Mouse (Mus musculus): ENCODE measurements around the gene Gm11992. TPM values are rescaled to one million over a fixed set of nuclear protein-coding genes. Genes with fewer than 3 reads are reported as not detected.

Gm11992 gene
- total and polyA plus RNA-seq, 3 experiments, result not detected

GRCm38 (mm10) chr11:9051895-9052294 lies 3.5 kb downstream of the Gm11992 start:
- no peaks in the 10 kb centered on the region for H3K79me2 ChIP-seq (replicated peaks; ENCODE audit: control insufficient read depth, extremely low read depth, insufficient read depth, poor library complexity, severe bottlenecking)
- H3K27me3 ChIP-seq (replicated peaks), result peaks cover 82% of the 10 kb centered on the region
- no peaks in the 10 kb centered on the region for H3K4me1 ChIP-seq (ENCODE audit: control insufficient read depth in 1 of 2, insufficient read depth in 2 of 2)
- no peak overlapping the region for H3K27ac ChIP-seq (ENCODE audit: insufficient read depth, low read depth)
- no peak for DNase-seq (ENCODE audit: extremely low read depth)
- no peak overlapping the region for H3K4me3 ChIP-seq (replicated peaks in 1 of 3; ENCODE audit: low read depth in 2 of 3, low read length in 2 of 3, poor library complexity in 1 of 3)
- in situ Hi-C loops (cut with MboI; ENCODE audit: low pct_ligation_motif_present, low pct_unique_long_range_greater_than_20kb, low sequenced_read_pairs) (no loop called here), dilution Hi-C loops (cut with MboI; ENCODE audit: extremely low pct_ligation_motif_present, extremely low pct_unique_long_range_greater_than_20kb, low sequenced_read_pairs) (no loop called here)
- H3K4me2 ChIP-seq (ENCODE audit: insufficient read depth, low read depth, poor library complexity, severe bottlenecking), result no peak overlapping the region
- TF ChIP-seq POLR2A (IDR thresholded peaks at IDR 0.05; ENCODE audit: low read depth, low read length) (no peak), ZKSCAN1 (IDR thresholded peaks at IDR 0.05; ENCODE audit: borderline replicate concordance, low read depth, low read length) (no peak), ELF1 (IDR thresholded peaks at IDR 0.05; ENCODE audit: low read depth, low read length) (no peak), JUN (IDR thresholded peaks at IDR 0.05; ENCODE audit: insufficient read depth, low read depth, low read length) (no peak), SMC3 (IDR thresholded peaks at IDR 0.05; ENCODE audit: low read depth, low read length) (no peak), SIN3A (IDR thresholded peaks at IDR 0.05; ENCODE audit: low read length) (no peak), ZC3H11A (IDR thresholded peaks at IDR 0.05; ENCODE audit: low read depth, low read length) (no peak), POLR2AphosphoS2 (IDR thresholded peaks at IDR 0.05; ENCODE audit: low read depth, low read length) (no peak)
- H3K9ac ChIP-seq (ENCODE audit: insufficient read depth, low read depth), result no peak overlapping the region
- no peaks in the 10 kb centered on the region for H3K36me3 ChIP-seq (replicated peaks in 1 of 2; ENCODE audit: control insufficient read depth in 1 of 2, insufficient read depth in 1 of 2, low read length in 1 of 2)
- H3K9me3 ChIP-seq (replicated peaks; ENCODE audit: low read length), result no peaks in the 10 kb centered on the region

- Histone ChIP-seq H3K4me2 (ENCODE audit: insufficient read depth, low read depth, poor library complexity, severe bottlenecking) (no peak overlapping the region), H3K27ac (ENCODE audit: insufficient read depth, low read depth) (no peak overlapping the region), H3K27me3 (replicated peaks) (peaks cover 80% of the 10 kb centered on the region), H3K4me3 (replicated peaks in 1 of 3; ENCODE audit: low read depth in 2 of 3, low read length in 2 of 3, poor library complexity in 1 of 3) (no peak overlapping the region), H3K79me2 (replicated peaks; ENCODE audit: control insufficient read depth, extremely low read depth, insufficient read depth, poor library complexity, severe bottlenecking) (no peaks in the 10 kb centered on the region), H3K4me1 (ENCODE audit: control insufficient read depth in 1 of 2, insufficient read depth in 2 of 2) (peaks cover 3 to 13% of the 10 kb centered on the region in 2 experiments; a peak in 3 of 4 replicates), H3K9me3 (replicated peaks; ENCODE audit: low read length) (no peaks in the 10 kb centered on the region), H3K36me3 (replicated peaks in 1 of 2; ENCODE audit: control insufficient read depth in 1 of 2, insufficient read depth in 1 of 2, low read length in 1 of 2) (no peaks in the 10 kb centered on the region), H3K9ac (ENCODE audit: insufficient read depth, low read depth) (no peak overlapping the region)
- dilution Hi-C loops (cut with MboI; ENCODE audit: extremely low pct_ligation_motif_present, extremely low pct_unique_long_range_greater_than_20kb, low sequenced_read_pairs), result no loop called here
- no peak for DNase-seq (ENCODE audit: extremely low read depth)
- in situ Hi-C loops (cut with MboI; ENCODE audit: low pct_ligation_motif_present, low pct_unique_long_range_greater_than_20kb, low sequenced_read_pairs), result no loop called here
- TF ChIP-seq RCOR1 (conservative IDR thresholded peaks at IDR 0.05; ENCODE audit: low read depth, low read length), result no peak
- no peak for TF ChIP-seq MAX (IDR thresholded peaks at IDR 0.05; ENCODE audit: low read length)
- no peak for TF ChIP-seq ZMIZ1 (IDR thresholded peaks at IDR 0.05; ENCODE audit: low read depth, low read length)
- TF ChIP-seq SMC3 (IDR thresholded peaks at IDR 0.05; ENCODE audit: low read depth, low read length), result no peak
- no peak for TF ChIP-seq MXI1 (IDR thresholded peaks at IDR 0.05; ENCODE audit: low read depth, low read length)
Observed at GRCm38 (mm10) chr11:9056937-9057336, 8.5 kb downstream of the Gm11992 start.

GRCm38 (mm10) chr11:9057711-9058110 lies 9.3 kb downstream of the Gm11992 start:
- no peak for DNase-seq (ENCODE audit: extremely low read depth)
- peaks cover 78% of the 10 kb centered on the region for H3K27me3 ChIP-seq (replicated peaks)
- H3K27ac ChIP-seq (ENCODE audit: insufficient read depth, low read depth), result no peak overlapping the region
- H3K4me3 ChIP-seq (replicated peaks in 1 of 3; ENCODE audit: low read depth in 2 of 3, low read length in 2 of 3, poor library complexity in 1 of 3), result no peak overlapping the region
- dilution Hi-C loops (cut with MboI; ENCODE audit: extremely low pct_ligation_motif_present, extremely low pct_unique_long_range_greater_than_20kb, low sequenced_read_pairs) (no loop called here), in situ Hi-C loops (cut with MboI; ENCODE audit: low pct_ligation_motif_present, low pct_unique_long_range_greater_than_20kb, low sequenced_read_pairs) (no loop called here)
- H3K4me2 ChIP-seq (ENCODE audit: insufficient read depth, low read depth, poor library complexity, severe bottlenecking), result no peak overlapping the region
- H3K4me1 ChIP-seq (ENCODE audit: control insufficient read depth in 1 of 2, insufficient read depth in 2 of 2), result peaks cover 3 to 16% of the 10 kb centered on the region in 2 experiments; a peak in 3 of 4 replicates
- H3K9me3 ChIP-seq (replicated peaks; ENCODE audit: low read length), result no peaks in the 10 kb centered on the region
- H3K79me2 ChIP-seq (replicated peaks; ENCODE audit: control insufficient read depth, extremely low read depth, insufficient read depth, poor library complexity, severe bottlenecking), result no peaks in the 10 kb centered on the region
- TF ChIP-seq MAZ (IDR thresholded peaks at IDR 0.05; ENCODE audit: low read depth, low read length) (no peak), CTCF (conservative IDR thresholded peaks at IDR 0.05 in 1 of 2, IDR thresholded peaks at IDR 0.05 in 1 of 2; ENCODE audit: low read depth in 2 of 2, low read length in 2 of 2) (no peak), TCF12 (IDR thresholded peaks at IDR 0.05; ENCODE audit: low read depth, low read length) (no peak), JUND (conservative IDR thresholded peaks at IDR 0.05; ENCODE audit: low read depth, low read length) (no peak), ELF1 (IDR thresholded peaks at IDR 0.05; ENCODE audit: low read depth, low read length) (no peak)
- H3K9ac ChIP-seq (ENCODE audit: insufficient read depth, low read depth), result no peak overlapping the region
- no peaks in the 10 kb centered on the region for H3K36me3 ChIP-seq (replicated peaks in 1 of 2; ENCODE audit: control insufficient read depth in 1 of 2, insufficient read depth in 1 of 2, low read length in 1 of 2)
